Mouse (Mus musculus): ENCODE data around the gene Hist1h4k. TPM values are rescaled to one million over a fixed set of nuclear protein-coding genes. Genes with fewer than 3 reads are reported as not detected.

The Hist1h4k gene
- polyA plus RNA-seq (2012; rRNA removed): 30.3 and 35.2 TPM in 2 replicates

DNA sequence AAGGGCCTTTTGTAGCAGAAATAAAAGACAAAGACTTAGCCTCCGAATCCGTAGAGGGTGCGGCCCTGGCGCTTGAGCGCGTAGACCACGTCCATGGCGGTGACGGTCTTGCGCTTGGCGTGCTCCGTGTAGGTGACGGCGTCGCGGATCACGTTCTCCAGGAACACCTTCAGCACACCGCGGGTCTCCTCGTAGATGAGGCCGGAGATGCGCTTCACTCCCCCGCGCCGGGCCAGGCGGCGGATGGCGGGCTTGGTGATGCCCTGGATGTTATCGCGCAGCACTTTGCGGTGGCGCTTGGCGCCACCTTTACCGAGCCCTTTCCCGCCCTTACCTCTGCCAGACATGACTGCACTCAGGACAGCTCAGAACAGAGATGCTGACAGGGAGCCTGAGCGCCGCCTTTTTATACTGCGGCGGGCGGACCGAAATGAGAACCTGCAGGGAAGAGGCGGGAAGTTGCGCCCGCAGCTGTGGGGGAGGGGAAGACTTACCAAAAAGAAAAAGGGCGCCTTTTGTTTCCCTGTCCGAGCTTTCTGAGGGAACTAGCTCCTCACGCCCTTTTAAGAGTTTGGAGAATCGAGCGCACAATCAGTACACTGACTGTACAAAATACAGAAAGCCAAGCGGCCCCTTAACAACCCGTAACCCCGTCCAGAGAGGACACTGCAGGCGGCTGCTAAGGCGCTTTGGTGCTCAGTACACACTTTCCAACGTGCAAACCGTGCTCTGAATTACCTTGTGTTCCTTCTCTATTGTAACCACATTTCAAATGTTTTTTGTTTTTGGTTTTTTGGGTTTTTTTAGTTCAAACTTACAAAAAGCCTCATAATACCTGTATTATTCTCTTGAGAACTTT lies at the start of gene Hist1h4k:
TSS of gene Hist1h4k (minus strand) at position 347 of the 859 bp plus-strand sequence.

DNA sequence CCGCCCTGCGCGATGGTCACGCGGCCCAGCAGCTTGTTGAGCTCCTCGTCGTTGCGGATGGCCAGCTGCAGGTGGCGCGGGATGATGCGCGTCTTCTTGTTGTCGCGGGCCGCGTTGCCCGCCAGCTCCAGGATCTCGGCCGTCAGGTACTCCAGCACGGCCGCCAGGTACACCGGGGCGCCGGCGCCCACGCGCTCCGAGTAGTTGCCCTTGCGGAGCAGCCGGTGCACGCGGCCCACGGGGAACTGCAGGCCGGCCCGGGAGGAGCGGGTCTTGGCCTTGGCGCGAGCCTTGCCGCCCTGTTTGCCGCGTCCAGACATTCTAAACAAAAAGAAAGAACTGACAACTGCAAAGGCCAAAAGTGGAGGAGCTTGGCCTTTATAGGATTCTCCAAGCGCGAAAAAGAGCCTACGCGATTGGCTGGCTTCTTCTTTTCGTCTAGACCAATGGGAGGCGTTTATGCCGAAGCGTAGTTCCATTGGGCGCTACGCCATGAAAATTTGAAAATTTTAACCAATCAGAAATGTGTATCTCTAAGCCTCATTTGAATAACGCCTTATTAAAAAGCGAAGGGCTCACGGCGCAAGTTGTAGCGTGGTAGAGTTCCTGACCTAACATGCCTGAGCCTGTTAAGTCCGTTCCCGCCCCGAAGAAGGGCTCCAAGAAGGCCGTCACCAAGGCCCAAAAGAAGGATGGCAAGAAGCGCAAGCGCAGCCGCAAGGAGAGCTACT lies 36.8 kb upstream of the Hist1h4k start, which contains the start of the genes Hist1h2an and Hist1h2bp:
TSS of gene Hist1h2an (minus strand) at position 320 of the 731 bp plus-strand sequence.
TSS of gene Hist1h2bp (plus strand) at position 563 of the 731 bp plus-strand sequence.

DNA sequence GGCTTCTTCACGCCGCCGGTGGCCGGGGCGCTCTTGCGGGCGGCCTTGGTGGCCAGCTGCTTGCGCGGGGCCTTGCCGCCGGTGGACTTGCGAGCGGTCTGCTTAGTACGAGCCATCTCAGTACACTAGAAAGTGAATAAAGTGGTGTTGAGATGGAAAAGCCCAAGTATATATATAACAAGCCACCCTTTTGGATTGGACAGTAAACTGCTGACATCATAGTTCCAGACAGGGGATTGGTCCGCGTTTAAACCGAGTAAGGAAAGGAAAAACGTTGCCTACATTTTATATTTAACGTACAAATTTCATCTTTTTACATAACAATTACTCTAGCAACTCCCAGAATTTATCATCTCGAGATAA lies 32.9 kb upstream of the Hist1h4k start, which contains the start of gene Hist1h3i:
TSS of gene Hist1h3i (minus strand) at position 116 of the 363 bp plus-strand sequence.

DNA sequence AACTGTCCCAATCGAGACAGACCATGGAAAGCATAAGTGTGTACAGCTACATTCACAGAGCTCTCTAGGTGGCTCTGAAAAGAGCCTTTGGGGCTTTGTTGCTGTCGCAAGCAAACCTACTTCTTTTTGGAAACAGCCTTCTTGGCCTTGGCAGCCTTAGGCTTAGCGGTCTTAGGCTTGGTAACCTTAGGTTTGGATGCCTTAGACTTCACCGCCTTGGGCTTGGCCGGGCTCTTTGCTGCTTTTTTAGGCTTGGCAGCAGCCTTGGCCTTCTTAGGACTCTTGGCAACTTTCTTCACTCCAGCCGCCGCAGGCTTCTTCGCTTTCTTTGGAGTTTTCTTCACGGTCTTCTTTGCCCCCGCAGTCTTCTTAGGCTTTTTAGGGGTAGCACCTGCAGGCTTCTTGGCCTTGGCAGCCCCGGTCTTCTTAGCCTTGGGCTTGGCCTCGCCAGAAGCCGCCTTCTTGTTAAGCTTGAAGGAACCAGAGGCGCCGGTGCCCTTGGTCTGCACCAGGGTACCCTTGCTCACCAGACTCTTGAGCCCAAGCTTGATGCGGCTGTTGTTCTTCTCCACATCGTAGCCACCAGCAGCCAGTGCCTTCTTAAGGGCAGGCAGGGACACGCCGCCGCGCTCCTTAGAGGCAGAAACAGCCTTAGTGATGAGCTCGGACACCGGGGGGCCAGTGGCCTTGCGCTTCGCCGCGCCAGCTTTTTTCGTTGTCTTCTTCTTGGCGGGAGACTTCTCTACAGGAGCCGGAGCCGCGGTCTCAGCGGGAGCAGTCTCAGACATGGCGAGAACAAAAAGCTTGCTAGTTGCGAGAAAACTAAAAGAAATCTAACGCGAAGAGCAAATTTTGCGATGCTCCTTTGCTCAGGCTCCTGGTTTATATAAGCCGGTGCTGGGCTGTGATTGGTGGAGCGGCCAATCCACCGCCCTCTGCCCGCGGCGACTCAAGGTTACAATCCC lies 29.7 kb upstream of the Hist1h4k start, which contains the start of gene Hist1h1b:
TSS of gene Hist1h1b (minus strand) at position 859 of the 965 bp plus-strand sequence.

DNA sequence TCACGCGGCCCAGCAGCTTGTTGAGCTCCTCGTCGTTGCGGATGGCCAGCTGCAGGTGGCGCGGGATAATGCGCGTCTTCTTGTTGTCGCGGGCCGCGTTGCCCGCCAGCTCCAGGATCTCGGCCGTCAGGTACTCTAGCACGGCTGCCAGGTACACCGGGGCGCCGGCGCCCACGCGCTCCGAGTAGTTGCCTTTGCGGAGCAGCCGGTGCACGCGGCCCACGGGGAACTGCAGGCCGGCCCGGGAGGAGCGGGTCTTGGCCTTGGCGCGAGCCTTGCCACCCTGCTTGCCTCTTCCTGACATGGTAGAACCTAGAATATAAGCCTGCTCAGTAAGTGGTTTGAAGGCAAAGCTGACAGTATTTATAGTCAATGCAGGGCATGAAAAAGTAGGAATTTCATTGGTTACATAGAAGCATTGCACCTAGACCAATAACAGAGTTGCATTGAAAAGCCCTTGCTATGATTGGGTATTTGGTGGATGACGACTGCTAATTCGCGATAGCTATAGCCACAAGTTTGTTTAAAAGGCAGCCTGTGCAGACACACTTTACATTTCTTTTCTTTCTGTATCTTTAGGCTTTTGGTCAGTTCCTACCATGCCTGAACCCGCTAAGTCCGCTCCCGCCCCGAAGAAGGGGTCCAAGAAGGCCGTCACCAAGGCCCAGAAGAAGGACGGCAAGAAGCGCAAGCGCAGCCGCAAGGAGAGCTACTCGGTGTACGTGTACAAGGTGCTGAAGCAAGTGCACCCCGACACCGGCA lies 3.4 kb upstream of the Hist1h4k start, which contains the start of the genes Hist1h2ak and Hist1h2bn:
TSS of gene Hist1h2ak (minus strand) at position 304 of the 762 bp plus-strand sequence.
TSS of gene Hist1h2bn (plus strand) at position 600 of the 762 bp plus-strand sequence.

DNA sequence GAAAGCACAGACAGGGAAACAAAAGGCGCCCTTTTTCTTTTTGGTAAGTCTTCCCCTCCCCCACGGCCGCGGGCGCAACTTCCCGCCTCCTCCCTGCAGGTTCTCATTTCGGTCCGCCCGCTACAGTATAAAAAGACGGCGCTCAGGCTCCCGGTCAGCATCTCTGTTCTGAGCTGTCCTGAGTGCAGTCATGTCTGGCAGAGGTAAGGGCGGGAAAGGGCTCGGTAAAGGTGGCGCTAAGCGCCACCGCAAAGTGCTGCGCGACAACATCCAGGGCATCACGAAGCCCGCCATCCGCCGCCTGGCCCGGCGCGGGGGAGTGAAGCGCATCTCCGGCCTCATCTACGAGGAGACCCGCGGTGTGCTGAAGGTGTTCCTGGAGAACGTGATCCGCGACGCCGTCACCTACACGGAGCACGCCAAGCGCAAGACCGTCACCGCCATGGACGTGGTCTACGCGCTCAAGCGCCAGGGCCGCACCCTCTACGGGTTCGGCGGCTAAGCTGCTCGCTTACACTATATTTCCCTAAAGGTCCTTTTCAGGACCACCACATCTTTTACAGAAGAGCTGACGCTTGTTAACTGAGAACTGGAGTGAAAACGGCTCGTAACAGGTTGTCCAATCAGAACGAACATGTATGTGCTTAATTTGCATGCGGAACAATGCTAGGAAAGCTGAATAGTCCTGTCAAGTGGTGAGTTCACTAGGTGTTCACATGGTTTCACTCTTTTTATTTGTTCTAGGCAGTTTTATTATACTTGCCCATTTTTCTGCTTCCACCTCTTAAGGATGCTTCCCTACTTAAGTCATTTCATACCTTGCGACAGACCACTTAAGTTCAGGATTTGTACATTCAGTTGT lies 15.2 kb downstream of the Hist1h4k start, which contains the start of gene Hist1h4j:
TSS of gene Hist1h4j (plus strand) at position 159 of the 862 bp plus-strand sequence.

DNA sequence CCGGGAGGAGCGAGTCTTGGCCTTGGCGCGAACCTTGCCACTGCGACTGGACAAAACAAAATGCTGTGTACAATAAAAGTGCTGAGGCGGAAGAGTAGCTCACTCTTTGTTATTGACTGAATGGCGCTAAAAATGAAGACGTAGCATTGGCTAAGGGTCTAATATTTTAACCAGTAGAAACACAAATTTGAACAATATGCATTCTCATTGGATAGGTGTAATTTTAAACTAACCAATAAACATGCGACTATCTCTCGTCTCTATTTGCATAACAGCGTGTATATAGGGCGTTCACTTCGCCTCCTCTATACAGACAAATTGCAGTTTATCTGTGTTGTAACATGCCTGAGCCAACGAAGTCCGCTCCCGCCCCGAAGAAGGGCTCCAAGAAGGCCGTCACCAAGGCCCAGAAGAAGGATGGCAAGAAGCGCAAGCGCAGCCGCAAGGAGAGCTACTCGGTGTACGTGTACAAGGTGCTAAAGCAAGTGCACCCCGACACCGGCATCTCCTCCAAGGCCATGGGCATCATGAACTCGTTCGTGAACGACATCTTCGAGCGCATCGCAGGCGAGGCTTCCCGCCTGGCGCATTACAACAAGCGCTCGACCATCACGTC lies 28.4 kb downstream of the Hist1h4k start, which contains the start of gene Hist1h2bm:
TSS of gene Hist1h2bm (plus strand) at position 288 of the 616 bp plus-strand sequence.

DNA sequence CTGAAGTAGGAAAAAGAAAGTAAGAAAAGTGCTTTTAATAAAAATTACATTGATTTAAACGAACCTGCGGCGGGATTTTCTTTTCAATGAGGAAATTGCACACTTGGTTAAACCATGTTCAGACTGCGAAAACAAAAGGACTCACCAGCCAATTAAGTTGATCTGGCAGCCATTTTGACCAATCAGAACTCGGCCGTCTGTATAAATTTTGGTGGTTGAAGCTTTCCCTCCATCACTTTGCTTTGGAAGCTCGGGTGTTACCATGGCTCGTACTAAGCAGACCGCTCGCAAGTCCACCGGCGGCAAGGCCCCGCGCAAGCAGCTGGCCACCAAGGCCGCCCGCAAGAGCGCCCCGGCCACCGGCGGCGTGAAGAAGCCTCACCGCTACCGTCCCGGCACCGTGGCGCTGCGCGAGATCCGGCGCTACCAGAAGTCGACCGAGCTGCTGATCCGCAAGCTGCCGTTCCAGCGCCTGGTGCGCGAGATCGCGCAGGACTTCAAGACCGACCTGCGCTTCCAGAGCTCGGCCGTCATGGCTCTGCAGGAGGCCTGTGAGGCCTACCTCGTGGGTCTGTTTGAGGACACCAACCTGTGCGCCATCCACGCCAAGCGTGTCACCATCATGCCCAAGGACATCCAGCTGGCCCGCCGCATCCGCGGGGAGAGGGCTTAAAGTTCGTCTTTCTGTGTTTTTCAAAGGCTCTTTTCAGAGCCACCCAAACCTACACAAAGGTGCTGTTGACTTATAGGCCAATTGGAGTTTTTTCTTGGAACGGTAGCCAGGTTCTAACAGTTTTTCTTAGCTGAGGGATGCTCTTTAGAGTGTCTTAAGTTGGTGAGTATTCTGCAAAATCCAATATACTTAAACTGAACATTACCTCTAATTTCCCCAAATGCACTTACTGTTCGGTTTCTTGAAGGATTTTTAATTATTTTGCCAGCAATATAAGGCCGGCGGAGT lies 32.6 kb downstream of the Hist1h4k start, which contains the start of gene Hist1h3h:
TSS of gene Hist1h3h (plus strand) at position 263 of the 961 bp plus-strand sequence.

DNA sequence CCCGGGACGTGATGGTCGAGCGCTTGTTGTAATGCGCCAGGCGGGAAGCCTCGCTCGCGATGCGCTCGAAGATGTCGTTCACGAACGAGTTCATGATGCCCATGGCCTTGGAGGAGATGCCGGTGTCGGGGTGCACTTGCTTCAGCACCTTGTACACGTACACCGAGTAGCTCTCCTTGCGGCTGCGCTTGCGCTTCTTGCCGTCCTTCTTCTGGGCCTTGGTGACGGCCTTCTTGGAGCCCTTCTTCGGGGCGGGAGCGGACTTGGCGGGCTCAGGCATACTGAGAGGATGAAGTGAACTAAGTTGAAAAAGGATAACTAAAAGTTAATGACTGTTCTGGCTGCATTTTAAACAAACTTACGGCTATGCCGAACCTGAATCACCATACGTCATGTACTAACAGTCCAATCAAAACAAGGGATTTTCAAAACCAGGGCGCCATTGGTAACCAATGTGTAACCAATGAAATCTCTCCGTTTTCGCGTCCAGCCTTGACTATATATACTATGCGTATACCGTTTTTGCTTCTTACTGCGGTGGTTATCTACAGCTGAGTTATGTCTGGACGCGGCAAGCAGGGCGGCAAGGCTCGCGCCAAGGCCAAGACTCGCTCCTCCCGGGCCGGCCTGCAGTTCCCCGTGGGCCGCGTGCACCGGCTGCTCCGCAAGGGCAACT lies 34.3 kb downstream of the Hist1h4k start, which contains the start of the genes Hist1h2bl and Hist1h2ai:
TSS of gene Hist1h2bl (minus strand) at position 280 of the 676 bp plus-strand sequence.
TSS of gene Hist1h2ai (plus strand) at position 559 of the 676 bp plus-strand sequence.

Other genes starting within 250 kb of the Hist1h4k start
- 5.1 and 7.4 TPM in 2 replicates for gene Gm11273, start 249.1 kb downstream of the Hist1h4k start, polyA plus RNA-seq (2012; rRNA removed)
- 2.0 and 2.2 TPM in 2 replicates for gene Zkscan8, start 219.4 kb downstream of the Hist1h4k start, polyA plus RNA-seq (2012; rRNA removed)
- gene Olfr1366, start 207.7 kb downstream of the Hist1h4k start, polyA plus RNA-seq (2012; rRNA removed): not detected in 2 replicates
- gene Olfr1535, start 190.6 kb downstream of the Hist1h4k start, polyA plus RNA-seq (2012; rRNA removed): not detected in 2 replicates
- gene Olfr1364, start 168.7 kb downstream of the Hist1h4k start, polyA plus RNA-seq (2012; rRNA removed): not detected in 2 replicates
- not detected in 2 replicates for gene Olfr1362, start 136.5 kb downstream of the Hist1h4k start, polyA plus RNA-seq (2012; rRNA removed)
- gene Olfr11, start 108.0 kb downstream of the Hist1h4k start, polyA plus RNA-seq (2012; rRNA removed): not detected in 2 replicates
- gene Olfr1361, start 87.1 kb downstream of the Hist1h4k start, polyA plus RNA-seq (2012; rRNA removed): not detected in 2 replicates
- not detected in 2 replicates for gene Olfr1360, start 73.1 kb downstream of the Hist1h4k start, polyA plus RNA-seq (2012; rRNA removed)
- not detected in 2 replicates for gene Olfr1359, start 52.4 kb downstream of the Hist1h4k start, polyA plus RNA-seq (2012; rRNA removed)
- gene Hist1h2bl, start 34.4 kb downstream of the Hist1h4k start, polyA plus RNA-seq (2012; rRNA removed): 14.6 and 15.9 TPM in 2 replicates
- 6.1 and 8.0 TPM in 2 replicates for gene Hist1h2ai, start 34.1 kb downstream of the Hist1h4k start, polyA plus RNA-seq (2012; rRNA removed)
- gene Hist1h3h, start 32.8 kb downstream of the Hist1h4k start, polyA plus RNA-seq (2012; rRNA removed): 25.6 and 32.9 TPM in 2 replicates
- 17.9 and 18.0 TPM in 2 replicates for gene Hist1h2bm, start 28.5 kb downstream of the Hist1h4k start, polyA plus RNA-seq (2012; rRNA removed)
- 31.8 and 33.2 TPM in 2 replicates for gene Hist1h4j, start 15.4 kb downstream of the Hist1h4k start, polyA plus RNA-seq (2012; rRNA removed)
- 49.3 and 52.1 TPM in 2 replicates for gene Hist1h2ak, start 3.3 kb upstream of the Hist1h4k start, polyA plus RNA-seq (2012; rRNA removed)
- 15.9 and 19.2 TPM in 2 replicates for gene Hist1h2bn, start 3.6 kb upstream of the Hist1h4k start, polyA plus RNA-seq (2012; rRNA removed)
- 9.7 and 11.9 TPM in 2 replicates for gene Hist1h1b, start 30.1 kb upstream of the Hist1h4k start, polyA plus RNA-seq (2012; rRNA removed)
- 30.9 and 33.6 TPM in 2 replicates for gene Hist1h3i, start 32.9 kb upstream of the Hist1h4k start, polyA plus RNA-seq (2012; rRNA removed)
- gene Hist1h2an, start 36.7 kb upstream of the Hist1h4k start, polyA plus RNA-seq (2012; rRNA removed): 10.0 and 11.5 TPM in 2 replicates
- gene Hist1h2bp, start 37.0 kb upstream of the Hist1h4k start, polyA plus RNA-seq (2012; rRNA removed): 2.1 and 3.0 TPM in 2 replicates
- 10.6 and 13.5 TPM in 2 replicates for gene Hist1h2bq, start 59.7 kb upstream of the Hist1h4k start, polyA plus RNA-seq (2012; rRNA removed)
- 0.12 and 0.19 TPM in 2 replicates for gene Hist1h2ao, start 60.0 kb upstream of the Hist1h4k start, polyA plus RNA-seq (2012; rRNA removed)
- not detected in 2 replicates for gene Hist1h4m, start 61.2 kb upstream of the Hist1h4k start, polyA plus RNA-seq (2012; rRNA removed)
- gene Hist1h4n, start 81.7 kb upstream of the Hist1h4k start, polyA plus RNA-seq (2012; rRNA removed): 44.5 and 54.6 TPM in 2 replicates
- gene Hist1h2ap, start 83.0 kb upstream of the Hist1h4k start, polyA plus RNA-seq (2012; rRNA removed): 78.6 and 88.4 TPM in 2 replicates
- gene Hist1h2br, start 83.2 kb upstream of the Hist1h4k start, polyA plus RNA-seq (2012; rRNA removed): 5.4 and 8.3 TPM in 2 replicates
- gene Zfp184, start 194.6 kb upstream of the Hist1h4k start, polyA plus RNA-seq (2012; rRNA removed): 0.38 and 0.40 TPM in 2 replicates
- not detected in 2 replicates for gene Pom121l2, start 230.7 kb upstream of the Hist1h4k start, polyA plus RNA-seq (2012; rRNA removed)

All from liver, embryonic 14 days (tissue).